Mouse (Mus musculus): ENCODE measurements around the gene Olfr901. TPM values are rescaled to one million over a fixed set of nuclear protein-coding genes. Genes with fewer than 3 reads are reported as not detected.
"Not testable (repeated sequence)": the region's sequence is repeated elsewhere in the genome, so short reads cannot be mapped to it uniquely, and the experiment has no call there.

Gene Olfr901
- polyA plus RNA-seq (2016; fragmentation: Nextera tagmentation; extraction: Ambion mirVana), result not detected in 2 replicates

GRCm38 (mm10) chr9:38429155-38429554, at the start of gene Olfr901:
Gene Olfr901, plus strand, starts transcription at chr9:38429455.
- H3K4me2 ChIP-seq (replicated peaks), result no peak within 1 kb of the TSS
- H3K27me3 ChIP-seq, result no peaks in the 10 kb centered on the region
- H3K9me3 ChIP-seq, result no peaks in the 10 kb centered on the region
- H3K27ac ChIP-seq, result no peak within 1 kb of the TSS
- ATAC-seq (ENCODE audit: insufficient number of reproducible peaks, insufficient read depth, low FRiP score, low TSS enrichment), result no peak
- H3K9ac ChIP-seq, result no peak within 1 kb of the TSS
- no peaks in the 10 kb centered on the region for H3K4me1 ChIP-seq
- WGBS, result 91% methylated on average over 1 of the region's 1 CpGs
- H3K36me3 ChIP-seq, result no peaks in the 10 kb centered on the region
- H3K4me3 ChIP-seq, result no peak within 1 kb of the TSS

GRCm38 (mm10) chr9:38401398-38401797, 27.9 kb upstream of the Olfr901 start, which contains the start of gene Olfr147:
Gene Olfr147, plus strand, starts transcription at chr9:38401698.
- WGBS, result 81% methylated on average over 1 of the region's 1 CpGs
- H3K4me2 ChIP-seq (replicated peaks), result no peak within 1 kb of the TSS
- H3K4me3 ChIP-seq, result no peak within 1 kb of the TSS
- H3K9ac ChIP-seq, result no peak within 1 kb of the TSS
- no peaks in the 10 kb centered on the region for H3K27me3 ChIP-seq
- no peak for ATAC-seq (ENCODE audit: insufficient number of reproducible peaks, insufficient read depth, low FRiP score, low TSS enrichment)
- H3K4me1 ChIP-seq, result no peaks in the 10 kb centered on the region
- no peak within 1 kb of the TSS for H3K27ac ChIP-seq
- H3K36me3 ChIP-seq, result no peaks in the 10 kb centered on the region
- H3K9me3 ChIP-seq, result no peaks in the 10 kb centered on the region

- not testable (repeated sequence) for H3K9me3 ChIP-seq; H3K4me1 ChIP-seq; H3K9ac ChIP-seq; H3K4me3 ChIP-seq; H3K27me3 ChIP-seq; ATAC-seq (ENCODE audit: insufficient number of reproducible peaks, insufficient read depth, low FRiP score, low TSS enrichment); H3K4me2 ChIP-seq (replicated peaks); H3K36me3 ChIP-seq; H3K27ac ChIP-seq
- 91% methylated on average over 3 of the region's 3 CpGs for WGBS
Measured at GRCm38 (mm10) chr9:38407502-38407901, 21.8 kb upstream of the Olfr901 start.

- H3K4me3 ChIP-seq; H3K27ac ChIP-seq; H3K9ac ChIP-seq; H3K4me1 ChIP-seq; ATAC-seq (ENCODE audit: insufficient number of reproducible peaks, insufficient read depth, low FRiP score, low TSS enrichment); H3K36me3 ChIP-seq; H3K9me3 ChIP-seq; H3K27me3 ChIP-seq; H3K4me2 ChIP-seq (replicated peaks): not testable (repeated sequence)
- 88% methylated on average over 14 of the region's 14 CpGs for WGBS
Measured at GRCm38 (mm10) chr9:38413502-38413901, 15.8 kb upstream of the Olfr901 start.

- no peak overlapping the region for H3K9ac ChIP-seq
- no peak overlapping the region for H3K27ac ChIP-seq
- ATAC-seq (ENCODE audit: insufficient number of reproducible peaks, insufficient read depth, low FRiP score, low TSS enrichment), result no peak
- no peaks in the 10 kb centered on the region for H3K27me3 ChIP-seq
- H3K4me3 ChIP-seq, result no peak overlapping the region
- no peak overlapping the region for H3K4me2 ChIP-seq (replicated peaks)
- no peaks in the 10 kb centered on the region for H3K36me3 ChIP-seq
- H3K4me1 ChIP-seq, result no peaks in the 10 kb centered on the region
- no peaks in the 10 kb centered on the region for H3K9me3 ChIP-seq
Measured at GRCm38 (mm10) chr9:38423801-38424200, 5.5 kb upstream of the Olfr901 start.

GRCm38 (mm10) chr9:38427026-38427425, 2.2 kb upstream of the Olfr901 start:
- no peaks in the 10 kb centered on the region for H3K27me3 ChIP-seq
- no peak overlapping the region for H3K27ac ChIP-seq
- 47% methylated on average over 1 of the region's 1 CpGs for WGBS
- H3K9ac ChIP-seq, result no peak overlapping the region
- no peak overlapping the region for H3K4me3 ChIP-seq
- ATAC-seq (ENCODE audit: insufficient number of reproducible peaks, insufficient read depth, low FRiP score, low TSS enrichment), result no peak
- H3K4me1 ChIP-seq, result no peaks in the 10 kb centered on the region
- no peaks in the 10 kb centered on the region for H3K9me3 ChIP-seq
- no peak overlapping the region for H3K4me2 ChIP-seq (replicated peaks)
- H3K36me3 ChIP-seq, result no peaks in the 10 kb centered on the region

GRCm38 (mm10) chr9:38447352-38447751, 18.1 kb downstream of the Olfr901 start, which contains the start of gene Olfr902:
Gene Olfr902, plus strand, starts transcription at chr9:38447652.
- WGBS, result 85% methylated on average over 5 of the region's 5 CpGs

GRCm38 (mm10) chr9:38462844-38463243, 33.6 kb downstream of the Olfr901 start, which contains the start of gene Olfr904:
Gene Olfr904, plus strand, starts transcription at chr9:38463144.
- Histone ChIP-seq H3K9me3 (no peaks in the 10 kb centered on the region), H3K4me1 (no peaks in the 10 kb centered on the region), H3K4me2 (replicated peaks) (no peak within 1 kb of the TSS), H3K4me3 (no peak within 1 kb of the TSS), H3K36me3 (no peaks in the 10 kb centered on the region), H3K27ac (no peak within 1 kb of the TSS), H3K9ac (no peak within 1 kb of the TSS), H3K27me3 (no peaks in the 10 kb centered on the region)
- ATAC-seq (ENCODE audit: insufficient number of reproducible peaks, insufficient read depth, low FRiP score, low TSS enrichment), result no peak

More at GRCm38 (mm10) chr9:38447352-38447751, 18.1 kb downstream of the Olfr901 start, which contains the start of gene Olfr902:
- ATAC-seq (ENCODE audit: insufficient number of reproducible peaks, insufficient read depth, low FRiP score, low TSS enrichment), result no peak
- H3K36me3 ChIP-seq, result no peaks in the 10 kb centered on the region
- H3K9ac ChIP-seq, result no peak within 1 kb of the TSS
- H3K4me1 ChIP-seq, result no peaks in the 10 kb centered on the region
- H3K27me3 ChIP-seq, result no peaks in the 10 kb centered on the region
- no peak within 1 kb of the TSS for H3K27ac ChIP-seq
- H3K4me2 ChIP-seq (replicated peaks), result no peak within 1 kb of the TSS
- no peaks in the 10 kb centered on the region for H3K9me3 ChIP-seq
- no peak within 1 kb of the TSS for H3K4me3 ChIP-seq

GRCm38 (mm10) chr9:38470807-38471206, 41.6 kb downstream of the Olfr901 start, which contains the start of gene Olfr905:
Gene Olfr905, plus strand, starts transcription at chr9:38471107.
- H3K27ac ChIP-seq, result no peak within 1 kb of the TSS
- H3K4me2 ChIP-seq (replicated peaks), result no peak within 1 kb of the TSS
- H3K4me3 ChIP-seq, result no peak within 1 kb of the TSS
- H3K9ac ChIP-seq, result no peak within 1 kb of the TSS
- no peaks in the 10 kb centered on the region for H3K4me1 ChIP-seq
- no peaks in the 10 kb centered on the region for H3K36me3 ChIP-seq
- no peak for ATAC-seq (ENCODE audit: insufficient number of reproducible peaks, insufficient read depth, low FRiP score, low TSS enrichment)
- H3K9me3 ChIP-seq, result no peaks in the 10 kb centered on the region
- H3K27me3 ChIP-seq, result no peaks in the 10 kb centered on the region

Other genes with a start within 250 kb of the Olfr901 start
- not detected in 2 replicates for gene Olfr891, start 248.6 kb upstream of the Olfr901 start, polyA plus RNA-seq (2016; fragmentation: Nextera tagmentation; extraction: Ambion mirVana)
- not detected in 2 replicates for gene Olfr893, start 221.1 kb upstream of the Olfr901 start, polyA plus RNA-seq (2016; fragmentation: Nextera tagmentation; extraction: Ambion mirVana)
- not detected in 2 replicates for gene Olfr894, start 211.4 kb upstream of the Olfr901 start, polyA plus RNA-seq (2016; fragmentation: Nextera tagmentation; extraction: Ambion mirVana)
- not detected in 2 replicates for gene Olfr143, start 176.7 kb upstream of the Olfr901 start, polyA plus RNA-seq (2016; fragmentation: Nextera tagmentation; extraction: Ambion mirVana)
- gene Olfr895, start 161.6 kb upstream of the Olfr901 start, polyA plus RNA-seq (2016; fragmentation: Nextera tagmentation; extraction: Ambion mirVana), result not detected in 2 replicates
- gene Olfr896-ps1, start 138.3 kb upstream of the Olfr901 start, polyA plus RNA-seq (2016; fragmentation: Nextera tagmentation; extraction: Ambion mirVana), result not detected in 2 replicates
- not detected in 2 replicates for gene Olfr25, start 100.4 kb upstream of the Olfr901 start, polyA plus RNA-seq (2016; fragmentation: Nextera tagmentation; extraction: Ambion mirVana)
- not detected in 2 replicates for gene Olfr898, start 81.0 kb upstream of the Olfr901 start, polyA plus RNA-seq (2016; fragmentation: Nextera tagmentation; extraction: Ambion mirVana)
- gene Olfr250, start 62.6 kb upstream of the Olfr901 start, polyA plus RNA-seq (2016; fragmentation: Nextera tagmentation; extraction: Ambion mirVana), result not detected in 2 replicates
- not detected in 2 replicates for gene Olfr251, start 52.4 kb upstream of the Olfr901 start, polyA plus RNA-seq (2016; fragmentation: Nextera tagmentation; extraction: Ambion mirVana)
- not detected in 2 replicates for gene Olfr147, start 27.8 kb upstream of the Olfr901 start, polyA plus RNA-seq (2016; fragmentation: Nextera tagmentation; extraction: Ambion mirVana)
- not detected in 2 replicates for gene Olfr902, start 18.2 kb downstream of the Olfr901 start, polyA plus RNA-seq (2016; fragmentation: Nextera tagmentation; extraction: Ambion mirVana)
- not detected in 2 replicates for gene Olfr904, start 33.7 kb downstream of the Olfr901 start, polyA plus RNA-seq (2016; fragmentation: Nextera tagmentation; extraction: Ambion mirVana)
- not detected in 2 replicates for gene Olfr905, start 41.7 kb downstream of the Olfr901 start, polyA plus RNA-seq (2016; fragmentation: Nextera tagmentation; extraction: Ambion mirVana)
- gene Olfr906, start 57.6 kb downstream of the Olfr901 start, polyA plus RNA-seq (2016; fragmentation: Nextera tagmentation; extraction: Ambion mirVana), result not detected in 2 replicates
- gene Olfr907, start 66.3 kb downstream of the Olfr901 start, polyA plus RNA-seq (2016; fragmentation: Nextera tagmentation; extraction: Ambion mirVana), result not detected in 2 replicates
- not detected in 2 replicates for gene Olfr911-ps1, start 92.1 kb downstream of the Olfr901 start, polyA plus RNA-seq (2016; fragmentation: Nextera tagmentation; extraction: Ambion mirVana)
- gene Olfr910, start 108.4 kb downstream of the Olfr901 start, polyA plus RNA-seq (2016; fragmentation: Nextera tagmentation; extraction: Ambion mirVana), result not detected in 2 replicates
- gene Olfr912, start 150.7 kb downstream of the Olfr901 start, polyA plus RNA-seq (2016; fragmentation: Nextera tagmentation; extraction: Ambion mirVana), result not detected in 2 replicates
- gene Olfr913, start 163.3 kb downstream of the Olfr901 start, polyA plus RNA-seq (2016; fragmentation: Nextera tagmentation; extraction: Ambion mirVana), result not detected in 2 replicates
- not detected in 2 replicates for gene Olfr914, start 175.6 kb downstream of the Olfr901 start, polyA plus RNA-seq (2016; fragmentation: Nextera tagmentation; extraction: Ambion mirVana)
- gene Olfr916, start 230.4 kb downstream of the Olfr901 start, polyA plus RNA-seq (2016; fragmentation: Nextera tagmentation; extraction: Ambion mirVana), result not detected in 2 replicates
- not detected in 2 replicates for gene Olfr917, start 236.4 kb downstream of the Olfr901 start, polyA plus RNA-seq (2016; fragmentation: Nextera tagmentation; extraction: Ambion mirVana)
- gene Olfr918, start 245.1 kb downstream of the Olfr901 start, polyA plus RNA-seq (2016; fragmentation: Nextera tagmentation; extraction: Ambion mirVana), result not detected in 2 replicates